Mouse (Mus musculus) limb, embryonic 14.5 days (tissue): ENCODE results near the gene P2rx6. TPM values are rescaled to one million over a fixed set of nuclear protein-coding genes. Genes with fewer than 3 reads are reported as not detected.

Experiments used
- ATAC-seq: fragments of 200-750 bp; cut with Nextera tagmentation; 2 replicates; pipeline ENCODE4 v1.8.0; 2017; ENCODE audit warnings: low read depth, moderate number of reproducible peaks, moderate TSS enrichment; ENCODE audit not compliant: low FRiP score
- DNase-seq: peaks from one replicate; pipeline ENCODE4 v3.0.0-alpha.2; 2015; ENCODE audit warnings: low spot score
- H3K27ac ChIP-seq: fragments of 300-500 bp; sonication (generic); replicated peaks from 2 replicates; pipeline ENCODE4 v1.5.1; 2014; ENCODE audit warnings: low read depth, mild to moderate bottlenecking, low read length, moderate library complexity, mixed read lengths
- H3K27me3 ChIP-seq: fragments of 300-500 bp; sonication (generic); 2 replicates; pipeline ENCODE4 v1.6.1; 2014; ENCODE audit warnings: low read length, mixed read lengths; ENCODE audit not compliant: control insufficient read depth, insufficient read depth
- H3K36me3 ChIP-seq: fragments of 300-500 bp; sonication (generic); 2 replicates; pipeline ENCODE4 v1.6.1; 2014; ENCODE audit warnings: mild to moderate bottlenecking, low read length, moderate library complexity, mixed read lengths; ENCODE audit not compliant: control insufficient read depth, insufficient read depth
- H3K4me1 ChIP-seq: fragments of 300-500 bp; sonication (generic); 2 replicates; pipeline ENCODE4 v1.6.1; 2014; ENCODE audit warnings: antibody characterized with exemption, low read length, mixed read lengths; ENCODE audit not compliant: control insufficient read depth, insufficient read depth
- H3K4me2 ChIP-seq: fragments of 300-500 bp; sonication (generic); replicated peaks from 2 replicates; pipeline ENCODE4 v1.6.1; 2014; ENCODE audit warnings: low read depth, mild to moderate bottlenecking, low read length, moderate library complexity; ENCODE audit not compliant: severe bottlenecking
- H3K4me3 ChIP-seq: fragments of 300-500 bp; sonication (generic); replicated peaks from 2 replicates; pipeline ENCODE4 v1.5.1; 2014; ENCODE audit warnings: low read length
- H3K9ac ChIP-seq: fragments of 300-500 bp; sonication (generic); 2 replicates; pipeline ENCODE4 v1.6.1; 2014; ENCODE audit warnings: mild to moderate bottlenecking, low read depth, low read length, moderate library complexity; ENCODE audit not compliant: severe bottlenecking
- H3K9me3 ChIP-seq: fragments of 300-500 bp; sonication (generic); 2 replicates; pipeline ENCODE4 v1.6.1; 2016; ENCODE audit warnings: low read length; ENCODE audit not compliant: control insufficient read depth
- POLR2A ChIP-seq: fragments of 200-500 bp; IDR thresholded peaks from 2 replicates; pipeline ENCODE4 v1.8.0; 2012; ENCODE audit warnings: inconsistent platforms, mild to moderate bottlenecking, moderate library complexity, borderline replicate concordance; ENCODE audit not compliant: insufficient read depth, insufficient read length; ENCODE audit errors: extremely low read depth
- WGBS: fragments of 180-500 bp; shearing (Covaris S2); extraction: QIAGEN DNeasy Blood & Tissue Kit; methylation state at CpG from one replicate; pipeline ENCODE4 v1.1.7; 2014; 5-methylcytosine and 5-hydroxymethylcytosine counted together
- polyA plus RNA-seq, 2 experiments: library from polyadenylated mRNA; depleted of rRNA in 1 of 2; stranded (reverse) in 1 of 2; unstranded in 1 of 2; fragments of >200 nt; fragmentation: Nextera tagmentation in 1 of 2; extraction: Ambion mirVana in 1 of 2; gene quantifications; 2 replicates each; pipeline versions ENCODE4 v1.2.1 to v1.2.3; 2012 to 2014

P2rx6 gene
- polyA plus RNA-seq, 2 experiments: 0.47 to 0.99 TPM

DNA sequence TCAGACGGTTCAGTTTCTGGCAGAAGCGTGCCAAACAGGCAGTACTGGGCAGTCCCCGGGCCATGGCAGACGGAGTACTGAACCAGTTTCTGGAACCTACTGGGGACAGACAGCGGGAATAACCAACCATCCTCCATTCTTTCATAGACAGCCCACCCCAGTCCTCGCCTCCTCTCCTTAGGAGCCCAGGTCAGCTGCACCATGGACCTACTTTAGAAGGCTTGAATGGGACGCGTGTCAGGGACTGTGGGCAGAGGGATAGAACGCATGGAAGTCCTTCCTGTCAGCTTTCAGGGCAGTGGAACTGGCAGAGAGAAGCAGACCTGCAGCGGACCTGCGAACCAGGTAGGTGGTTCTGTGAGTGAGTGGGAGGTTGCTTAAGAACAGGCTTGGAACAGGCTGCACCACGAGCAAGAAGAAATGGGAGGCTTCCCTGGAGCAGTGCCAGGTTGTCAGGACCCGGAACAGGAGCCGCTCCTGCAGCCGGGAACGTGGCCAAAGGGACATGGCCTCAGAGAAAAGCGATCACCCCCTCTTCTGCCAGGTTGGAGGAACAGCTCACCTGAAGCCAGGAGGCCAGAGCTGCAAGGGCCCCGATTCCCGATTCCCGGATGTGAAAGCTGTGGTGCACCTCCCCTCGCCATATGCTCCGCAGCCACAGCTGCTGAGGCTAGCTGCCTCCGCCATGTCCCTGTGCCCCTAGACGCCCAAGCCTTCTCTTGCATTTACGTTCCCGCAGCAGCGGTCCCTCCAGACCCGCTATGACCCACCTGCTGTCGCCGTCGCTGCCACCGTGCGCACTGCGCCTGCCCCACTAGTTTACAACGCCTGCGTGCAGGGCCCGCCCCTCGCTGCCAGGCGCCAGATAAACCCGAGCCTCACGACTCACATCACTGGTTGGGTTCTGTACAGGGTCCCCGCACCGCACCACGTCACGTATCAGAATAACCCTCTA lies 14.5 kb downstream of the P2rx6 start:
- DNase-seq (peak; percentile 45), ATAC-seq (peak; percentile 41; the same call in 1 of the 2 replicates)
- Histone ChIP-seq H3K9ac (peak overlapping the region; percentile 69), H3K27me3 (peaks cover 25% of the 10 kb centered on the region; the same call in 1 of the 2 replicates), H3K4me1 (peaks cover 2% of the 10 kb centered on the region; the same call in 1 of the 2 replicates), H3K4me3 (peak overlapping the region; percentile 54), H3K36me3 (no peaks in the 10 kb centered on the region), H3K9me3 (no peaks in the 10 kb centered on the region), H3K27ac (no peak overlapping the region), H3K4me2 (peak overlapping the region; percentile 87)
- 14% methylated on average over 43 of the region's 45 CpGs for WGBS
- no peak for TF ChIP-seq POLR2A

DNA sequence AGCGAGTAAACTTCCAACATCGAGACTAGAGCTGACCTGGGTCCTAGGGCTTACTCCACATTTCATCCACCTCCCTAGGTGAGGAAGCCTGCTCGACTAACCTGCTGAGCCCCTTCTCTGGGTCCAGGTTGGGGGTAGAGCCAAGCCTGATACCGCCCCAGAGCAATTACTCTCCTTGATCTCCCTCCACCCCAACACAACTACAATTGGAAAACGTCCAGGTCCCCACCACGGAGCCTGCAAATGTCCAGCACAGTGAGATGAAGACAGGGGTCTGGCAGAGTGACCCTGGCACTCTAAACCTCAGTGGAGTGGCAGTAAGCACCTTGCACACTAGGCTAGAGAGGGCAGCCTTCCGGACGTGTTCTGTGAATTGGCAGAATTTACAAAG lies 15.1 kb downstream of the P2rx6 start:
- Histone ChIP-seq H3K9ac (peak overlapping the region; percentile 69), H3K4me1 (peaks cover 2% of the 10 kb centered on the region; the same call in 1 of the 2 replicates), H3K4me3 (peak overlapping the region; percentile 54), H3K27ac (no peak overlapping the region), H3K36me3 (no peaks in the 10 kb centered on the region), H3K4me2 (peak overlapping the region; percentile 87), H3K9me3 (no peaks in the 10 kb centered on the region), H3K27me3 (peaks cover 25% of the 10 kb centered on the region; the same call in 1 of the 2 replicates)
- TF ChIP-seq POLR2A: no peak
- WGBS: 13% methylated on average over 8 of the region's 8 CpGs
- DNase-seq (no peak), ATAC-seq (no peak)

DNA sequence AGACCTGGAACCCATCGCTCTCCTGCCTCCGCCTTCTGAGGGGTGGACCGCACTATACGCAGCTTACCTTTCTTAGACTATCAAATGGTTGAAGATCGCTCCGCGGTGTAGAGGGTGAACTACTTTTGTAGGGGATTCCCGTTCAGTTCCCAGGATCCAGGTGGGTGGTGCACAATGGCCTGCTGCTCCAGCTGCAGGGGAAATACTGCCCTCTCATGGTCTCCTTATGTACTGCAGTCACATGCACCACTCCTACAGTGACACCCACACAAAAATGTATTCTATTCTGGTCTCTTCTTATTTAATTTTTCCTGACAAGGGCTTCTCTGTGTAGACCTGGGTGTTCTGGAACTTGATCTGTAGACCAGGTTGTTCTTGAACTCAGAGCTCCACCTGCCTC lies 21.4 kb downstream of the P2rx6 start, which contains the start of gene Slc7a4:
Gene Slc7a4 (minus strand): TSS at position 151 of the 400 bp plus-strand sequence.
- Histone ChIP-seq H3K27ac (no peak within 1 kb of the TSS), H3K4me2 (no peak within 1 kb of the TSS), H3K27me3 (no peaks in the 10 kb centered on the region), H3K36me3 (no peaks in the 10 kb centered on the region), H3K4me3 (no peak within 1 kb of the TSS), H3K9ac (no peak within 1 kb of the TSS), H3K9me3 (no peaks in the 10 kb centered on the region), H3K4me1 (no peaks in the 10 kb centered on the region)
- 21% methylated on average over 8 of the region's 8 CpGs for WGBS
- no peak for ATAC-seq
- DNase-seq: no peak
- TF ChIP-seq POLR2A: no peak

DNA sequence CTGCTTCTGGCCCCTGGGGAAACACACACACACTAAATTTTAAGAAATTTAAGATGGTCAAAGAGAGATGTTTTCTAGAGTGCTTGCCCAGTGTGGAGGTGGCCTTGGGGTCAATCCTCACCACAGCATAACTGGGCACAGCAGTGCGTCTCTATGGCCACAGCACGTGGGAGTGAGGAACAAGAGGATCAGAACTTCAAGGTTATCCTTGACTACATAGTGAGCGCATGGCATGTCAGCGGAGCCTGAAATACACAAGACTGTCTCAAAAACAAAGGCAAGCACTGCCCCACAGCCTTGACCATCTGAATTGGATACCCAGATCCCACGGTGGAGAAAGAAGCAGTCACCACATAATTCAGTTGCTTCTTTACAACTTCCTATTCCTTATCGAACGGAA lies 22.9 kb downstream of the P2rx6 start:
- Histone ChIP-seq H3K27ac (no peak overlapping the region), H3K9ac (no peak overlapping the region), H3K36me3 (no peaks in the 10 kb centered on the region), H3K27me3 (no peaks in the 10 kb centered on the region), H3K9me3 (no peaks in the 10 kb centered on the region), H3K4me1 (no peaks in the 10 kb centered on the region), H3K4me2 (no peak overlapping the region), H3K4me3 (no peak overlapping the region)
- DNase-seq: no peak
- TF ChIP-seq POLR2A: no peak
- whole genome bisulfite sequencing: 85% methylated on average over 7 of the region's 7 CpGs
- ATAC-seq: no peak

DNA sequence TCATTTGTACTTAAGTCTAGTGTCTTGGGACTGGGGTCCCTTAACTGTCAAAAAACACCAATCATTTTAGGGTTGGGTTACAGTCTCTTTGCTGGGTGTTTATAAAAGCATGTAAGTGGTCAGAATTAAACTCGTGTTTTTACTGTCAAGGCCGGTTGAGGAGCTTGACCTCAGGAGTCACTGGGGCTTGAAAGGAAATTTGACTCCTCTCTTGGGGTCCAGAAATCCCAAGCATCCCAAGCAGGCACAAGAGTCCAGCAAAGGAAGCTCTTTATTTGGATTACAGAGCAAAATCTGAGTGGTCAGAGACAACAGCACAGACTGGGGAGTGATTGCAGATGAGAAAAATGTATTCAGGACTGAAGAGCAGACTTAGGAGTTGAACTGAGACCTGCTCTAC lies 29.0 kb downstream of the P2rx6 start:
- WGBS: 16% methylated on average over 2 of the region's 2 CpGs
- no peak overlapping the region for H3K4me3 ChIP-seq
- ATAC-seq: no peak
- no peak for TF ChIP-seq POLR2A
- H3K4me2 ChIP-seq: no peak overlapping the region
- no peaks in the 10 kb centered on the region for H3K9me3 ChIP-seq
- no peaks in the 10 kb centered on the region for H3K36me3 ChIP-seq
- no peaks in the 10 kb centered on the region for H3K4me1 ChIP-seq
- H3K9ac ChIP-seq: no peak overlapping the region
- H3K27ac ChIP-seq: no peak overlapping the region
- DNase-seq: no peak
- H3K27me3 ChIP-seq: no peaks in the 10 kb centered on the region
